Mouse (Mus musculus) liver, postnatal 0 days (tissue): ENCODE measurements around the gene Nol3. TPM values are rescaled to one million over a fixed set of nuclear protein-coding genes. Genes with fewer than 3 reads are reported as not detected.
"Not testable (repeated sequence)": the region's sequence is repeated elsewhere in the genome, so short reads cannot be mapped to it uniquely, and the experiment has no call there.

Experiments
- ATAC-seq: fragments of 200-750 bp; cut with Nextera tagmentation; 2 replicates; pipeline ENCODE4 v1.8.0; 2017; ENCODE audit warnings: mild to moderate bottlenecking, moderate library complexity
- DNase-seq: peaks from one replicate; pipeline ENCODE4 v3.0.0-alpha.2; 2016
- H3K27ac ChIP-seq: fragments of 300-500 bp; sonication (generic); 2 replicates; pipeline ENCODE4 v1.5.1; 2014; ENCODE audit warnings: antibody characterized with exemption, moderate library complexity, mild to moderate bottlenecking, low read depth
- H3K27me3 ChIP-seq: fragments of 300-500 bp; sonication (generic); 2 replicates; pipeline ENCODE4 v1.6.1; 2014; ENCODE audit warnings: low read length, control low read depth, mixed read lengths; ENCODE audit not compliant: insufficient read depth
- H3K36me3 ChIP-seq: fragments of 300-500 bp; sonication (generic); replicated peaks from 2 replicates; pipeline ENCODE4 v1.6.1; 2014; ENCODE audit warnings: mild to moderate bottlenecking, control low read depth, low read length, moderate library complexity, mixed read lengths; ENCODE audit not compliant: insufficient read depth
- H3K4me1 ChIP-seq: fragments of 300-500 bp; sonication (generic); 2 replicates; pipeline ENCODE4 v1.6.1; 2014; ENCODE audit warnings: antibody characterized with exemption, mild to moderate bottlenecking, control low read depth; ENCODE audit not compliant: insufficient read depth
- H3K4me2 ChIP-seq: fragments of 300-500 bp; sonication (generic); 2 replicates; pipeline ENCODE4 v1.6.1; 2014; ENCODE audit warnings: low read depth, mild to moderate bottlenecking, low read length, moderate library complexity, mixed read lengths
- H3K4me3 ChIP-seq: fragments of 300-500 bp; sonication (generic); 2 replicates; pipeline ENCODE4 v1.5.1; 2014; ENCODE audit warnings: low read depth, low read length
- H3K9ac ChIP-seq: fragments of 300-500 bp; sonication (generic); replicated peaks from 2 replicates; pipeline ENCODE4 v1.6.1; 2014; ENCODE audit warnings: mild to moderate bottlenecking, moderate library complexity
- H3K9me3 ChIP-seq: fragments of 300-500 bp; sonication (generic); 2 replicates; pipeline ENCODE4 v1.6.1; 2016; ENCODE audit warnings: mild to moderate bottlenecking, control low read depth, low read length, mixed read lengths
- CTCF ChIP-seq: sonication (generic); IDR thresholded peaks from 2 replicates; pipeline ENCODE4 v1.5.1; 2016; ENCODE audit warnings: antibody characterized with exemption, low read depth
- EP300 ChIP-seq: IDR thresholded peaks from 2 replicates; pipeline ENCODE4 v1.6.1; 2016; ENCODE audit warnings: antibody characterized with exemption, low read depth, mild to moderate bottlenecking
- WGBS: fragments of 180-500 bp; shearing (Covaris S2); extraction: QIAGEN DNeasy Blood & Tissue Kit; methylation state at CpG from one replicate; pipeline ENCODE4 v1.1.7; 2014; ENCODE audit not compliant: insufficient replicate concordance; 5-methylcytosine and 5-hydroxymethylcytosine counted together
- polyA plus RNA-seq: library from polyadenylated mRNA; unstranded; fragments of >200 nt; fragmentation: Nextera tagmentation; extraction: Ambion mirVana; gene quantifications from 2 replicates; pipeline ENCODE4 v1.2.1, GENCODE M21; 2015

Nol3 gene
- polyA plus RNA-seq: 0.05 and 0.24 TPM in 2 replicates

DNA sequence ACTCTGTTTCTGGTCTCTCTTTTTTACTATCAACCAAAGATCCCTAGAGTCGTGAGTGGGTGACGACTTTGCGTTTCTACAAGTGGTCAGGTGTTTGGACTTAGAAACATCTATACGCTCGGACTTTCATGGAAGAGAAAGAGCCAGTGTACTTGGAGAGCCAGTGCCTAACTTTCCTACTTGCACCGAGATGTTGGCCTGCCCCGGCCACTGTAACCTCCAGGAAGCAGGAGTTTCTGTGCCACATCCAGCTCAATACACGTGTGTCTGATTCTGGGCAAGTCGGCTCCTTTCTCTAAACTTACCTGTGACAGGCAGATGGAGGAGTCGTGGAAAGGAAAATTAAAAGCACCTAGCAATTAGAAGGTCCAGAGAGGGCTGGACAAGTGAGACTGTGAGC lies at the start of gene Nol3:
Nol3 (plus strand) TSS at position 301 of the 400 bp plus-strand sequence.
- H3K4me1 ChIP-seq: peaks cover 16% of the 10 kb centered on the region
- 9% methylated on average over 10 of the region's 10 CpGs for WGBS
- peak within 1 kb of the TSS; percentile 36 for H3K4me3 ChIP-seq
- ATAC-seq (no peak), DNase-seq (no peak)
- peaks cover 86% of the 10 kb centered on the region for H3K27me3 ChIP-seq
- no peaks in the 10 kb centered on the region for H3K36me3 ChIP-seq
- TF ChIP-seq CTCF (no peak), EP300 (no peak)
- H3K4me2 ChIP-seq: peak within 1 kb of the TSS; percentile 70
- H3K9ac ChIP-seq: peak within 1 kb of the TSS; percentile 30
- no peak within 1 kb of the TSS for H3K27ac ChIP-seq
- no peaks in the 10 kb centered on the region for H3K9me3 ChIP-seq

DNA sequence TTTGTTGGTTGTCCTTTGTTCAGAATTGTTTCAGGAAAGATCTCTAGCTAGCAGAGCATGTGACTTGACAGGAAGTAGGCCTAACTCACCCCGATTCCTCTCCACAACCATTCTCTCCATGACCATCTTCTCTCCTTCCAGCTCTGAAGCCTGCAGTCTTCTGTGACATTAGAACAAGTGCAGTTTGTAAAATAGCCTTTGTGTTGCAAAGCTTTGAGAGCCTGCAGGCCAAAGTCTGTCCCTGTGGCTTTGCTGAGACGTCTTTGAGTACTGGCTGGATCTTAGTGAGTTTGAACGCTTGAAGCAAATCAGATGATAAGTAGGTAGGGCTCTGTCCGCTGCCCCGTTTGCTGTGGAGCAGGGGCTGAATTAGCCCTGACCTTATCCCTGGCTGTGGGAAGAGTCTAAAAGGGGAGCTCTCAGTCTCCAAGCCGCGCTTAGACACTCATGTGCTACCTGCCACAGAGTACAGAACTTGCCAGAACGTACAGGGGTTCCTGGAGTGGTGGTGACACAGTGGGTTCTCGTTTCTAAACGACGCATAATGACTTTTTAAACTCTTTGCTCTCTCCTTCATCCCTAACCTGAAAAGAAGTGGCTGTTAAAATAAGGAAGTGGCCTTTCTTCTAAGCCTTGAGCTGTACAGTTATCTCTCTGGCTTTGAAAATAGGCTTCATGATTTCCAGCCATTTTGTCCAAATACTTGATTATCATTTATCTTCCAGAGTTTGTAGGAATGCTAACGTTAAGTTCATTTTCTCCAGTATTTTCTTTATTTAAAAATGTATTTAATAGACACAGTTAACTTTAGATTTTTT lies 44.2 kb upstream of the Nol3 start:
- Histone ChIP-seq H3K36me3 (peaks cover 30% of the 10 kb centered on the region), H3K4me3 (no peak overlapping the region), H3K4me1 (peaks cover 14% of the 10 kb centered on the region), H3K4me2 (no peak overlapping the region), H3K9me3 (no peaks in the 10 kb centered on the region), H3K9ac (no peak overlapping the region), H3K27ac (peak overlapping the region; percentile 11; the same call in 1 of the 2 replicates), H3K27me3 (no peaks in the 10 kb centered on the region)
- no peak for ATAC-seq
- WGBS: 69% methylated on average over 12 of the region's 12 CpGs
- no peak for TF ChIP-seq CTCF
- no peak for TF ChIP-seq EP300
- DNase-seq: no peak

DNA sequence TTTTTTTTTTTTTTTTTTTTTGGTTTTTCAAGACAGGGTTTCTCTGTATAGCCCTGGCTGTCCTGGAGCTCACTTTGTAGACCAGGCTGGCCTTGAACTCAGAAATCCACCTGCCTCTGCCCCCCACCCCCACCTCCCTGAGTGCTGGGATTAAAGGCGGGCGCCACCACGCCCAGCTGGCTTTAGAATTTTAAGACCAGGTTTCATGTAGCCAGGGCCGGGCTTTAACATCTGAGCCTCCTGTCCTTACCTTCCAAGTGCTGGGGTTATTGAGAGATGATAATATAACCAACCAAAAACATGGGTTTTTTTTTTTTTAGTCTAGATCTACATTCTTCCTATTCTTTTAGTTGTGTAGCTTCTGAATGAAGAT lies 43.6 kb upstream of the Nol3 start:
- Histone ChIP-seq H3K4me1 (peaks cover 14% of the 10 kb centered on the region), H3K36me3 (peaks cover 32% of the 10 kb centered on the region)
- H3K4me2 ChIP-seq, H3K9me3 ChIP-seq, H3K27ac ChIP-seq, H3K9ac ChIP-seq, H3K4me3 ChIP-seq, ATAC-seq, H3K27me3 ChIP-seq, DNase-seq: not testable (repeated sequence)
- WGBS: 89% methylated on average over 4 of the region's 4 CpGs

DNA sequence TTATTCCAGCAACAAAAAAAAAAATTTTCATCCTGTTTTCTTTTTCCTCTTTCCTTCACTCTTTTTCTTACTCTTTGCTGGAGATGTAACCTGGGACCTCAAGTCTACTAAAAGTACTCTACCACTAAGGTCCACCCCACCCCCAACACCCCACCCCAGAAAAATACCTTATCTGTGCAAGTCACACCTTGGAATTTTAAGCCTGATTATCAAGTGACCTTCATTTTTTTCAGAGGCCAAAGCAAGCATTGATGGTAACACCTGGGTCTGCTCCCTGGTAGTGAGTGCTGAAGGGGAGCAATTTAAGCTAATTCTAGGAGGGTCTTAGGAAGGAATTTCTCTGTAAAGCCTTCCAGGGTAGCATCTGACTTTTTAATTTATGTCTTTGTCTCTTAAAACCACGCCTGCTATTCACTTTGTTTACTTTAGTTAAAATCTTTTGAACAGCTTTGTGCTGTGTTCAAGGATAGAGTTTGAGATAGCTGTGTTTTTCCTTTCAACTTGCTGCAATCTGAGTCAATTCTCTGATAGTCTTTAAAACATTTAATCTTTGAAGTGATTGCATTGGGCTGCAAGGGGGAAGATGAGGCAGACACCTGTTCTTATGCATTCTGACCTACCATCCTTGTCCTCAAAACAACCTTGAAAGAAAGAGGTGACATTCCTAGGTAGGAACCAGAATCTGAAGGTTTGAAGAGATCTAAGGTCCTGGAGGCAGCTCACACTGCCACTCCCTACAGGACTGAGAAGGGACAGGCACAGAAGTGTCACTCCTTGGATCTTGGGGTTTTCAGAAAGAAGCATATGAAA lies 42.6 kb upstream of the Nol3 start:
- DNase-seq (no peak), ATAC-seq (no peak)
- Histone ChIP-seq H3K9ac (no peak overlapping the region), H3K4me1 (peaks cover 14% of the 10 kb centered on the region), H3K27me3 (no peaks in the 10 kb centered on the region), H3K4me2 (no peak overlapping the region; the same call in 1 of the 2 replicates), H3K36me3 (peaks cover 38% of the 10 kb centered on the region), H3K9me3 (no peaks in the 10 kb centered on the region), H3K4me3 (no peak overlapping the region), H3K27ac (no peak overlapping the region)
- no peak for TF ChIP-seq CTCF
- no peak for TF ChIP-seq EP300
- WGBS: 67% methylated on average over 1 of the region's 1 CpGs

DNA sequence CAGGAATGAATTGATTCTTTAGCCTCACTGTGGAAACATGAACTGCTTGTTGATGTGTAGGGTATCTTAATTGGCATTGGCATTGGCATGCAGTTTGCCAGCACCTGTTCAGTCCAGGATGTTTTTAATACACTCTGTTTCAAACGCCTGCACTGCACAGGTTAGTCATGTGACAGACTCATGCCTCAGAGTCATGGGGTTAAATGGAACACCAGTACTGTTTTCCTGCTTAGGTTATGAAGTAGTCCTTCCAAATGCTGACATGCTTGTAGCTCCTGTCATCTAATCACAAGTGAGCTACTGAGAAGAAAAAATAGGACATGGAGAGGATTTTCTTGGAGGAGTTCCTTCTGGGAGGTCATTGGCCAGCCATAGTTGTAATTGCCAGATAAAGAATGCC lies 40.7 kb upstream of the Nol3 start:
- no peak overlapping the region for H3K4me2 ChIP-seq
- ATAC-seq (no peak), DNase-seq (no peak)
- H3K4me1 ChIP-seq: peaks cover 11% of the 10 kb centered on the region
- TF ChIP-seq CTCF (no peak), EP300 (no peak)
- no peak overlapping the region for H3K27ac ChIP-seq
- 81% methylated on average over 1 of the region's 1 CpGs for WGBS
- no peaks in the 10 kb centered on the region for H3K9me3 ChIP-seq
- no peak overlapping the region for H3K4me3 ChIP-seq
- H3K36me3 ChIP-seq: peaks cover 56% of the 10 kb centered on the region
- no peaks in the 10 kb centered on the region for H3K27me3 ChIP-seq
- no peak overlapping the region for H3K9ac ChIP-seq

DNA sequence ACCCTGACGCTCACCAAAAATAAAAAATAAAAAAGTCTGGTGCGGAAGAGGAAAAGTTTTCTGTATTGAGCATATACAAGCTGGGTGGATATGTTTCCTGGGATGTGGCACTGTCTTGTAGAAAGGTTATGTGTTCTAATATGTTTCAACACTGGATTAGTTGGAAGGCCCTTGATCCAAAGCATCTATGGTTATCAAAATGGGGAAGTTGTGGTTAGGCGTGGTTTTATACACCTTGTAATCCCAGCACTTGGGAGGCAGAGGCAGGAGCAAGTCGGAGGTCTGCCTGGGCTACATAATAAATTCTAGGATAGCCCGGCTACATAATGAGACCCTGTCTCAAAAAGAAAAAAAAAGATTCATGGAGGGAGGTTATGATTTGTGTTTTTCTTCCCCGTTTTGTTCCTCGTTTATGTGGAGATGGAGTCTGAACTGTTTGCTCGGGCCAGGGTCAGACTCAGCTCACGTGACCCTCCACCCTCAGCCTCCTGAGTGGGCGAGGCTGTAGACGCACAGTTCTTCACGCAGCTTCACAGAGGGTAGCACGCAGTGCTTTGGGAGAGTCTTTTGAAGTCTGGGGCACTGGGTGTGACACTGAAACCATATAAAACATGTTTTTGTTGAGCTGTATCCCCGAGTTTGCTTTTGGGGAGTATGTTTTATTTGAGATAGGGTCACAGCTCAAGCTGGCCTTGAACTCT lies 38.3 kb upstream of the Nol3 start:
- Histone ChIP-seq H3K27ac (no peak overlapping the region), H3K4me3 (no peak overlapping the region), H3K36me3 (peaks cover 66% of the 10 kb centered on the region), H3K9ac (no peak overlapping the region), H3K27me3 (no peaks in the 10 kb centered on the region), H3K4me1 (peaks cover 6% of the 10 kb centered on the region), H3K4me2 (no peak overlapping the region), H3K9me3 (no peaks in the 10 kb centered on the region)
- TF ChIP-seq CTCF (no peak), EP300 (no peak)
- ATAC-seq: no peak
- WGBS: 77% methylated on average over 14 of the region's 14 CpGs
- DNase-seq: no peak
